Mouse (Mus musculus): ENCODE data around the gene Ptpn23. TPM values are rescaled to one million over a fixed set of nuclear protein-coding genes. Genes with fewer than 3 reads are reported as not detected.

Gene Ptpn23
- polyA plus RNA-seq, 1 experiment: 32.4 TPM

DNA sequence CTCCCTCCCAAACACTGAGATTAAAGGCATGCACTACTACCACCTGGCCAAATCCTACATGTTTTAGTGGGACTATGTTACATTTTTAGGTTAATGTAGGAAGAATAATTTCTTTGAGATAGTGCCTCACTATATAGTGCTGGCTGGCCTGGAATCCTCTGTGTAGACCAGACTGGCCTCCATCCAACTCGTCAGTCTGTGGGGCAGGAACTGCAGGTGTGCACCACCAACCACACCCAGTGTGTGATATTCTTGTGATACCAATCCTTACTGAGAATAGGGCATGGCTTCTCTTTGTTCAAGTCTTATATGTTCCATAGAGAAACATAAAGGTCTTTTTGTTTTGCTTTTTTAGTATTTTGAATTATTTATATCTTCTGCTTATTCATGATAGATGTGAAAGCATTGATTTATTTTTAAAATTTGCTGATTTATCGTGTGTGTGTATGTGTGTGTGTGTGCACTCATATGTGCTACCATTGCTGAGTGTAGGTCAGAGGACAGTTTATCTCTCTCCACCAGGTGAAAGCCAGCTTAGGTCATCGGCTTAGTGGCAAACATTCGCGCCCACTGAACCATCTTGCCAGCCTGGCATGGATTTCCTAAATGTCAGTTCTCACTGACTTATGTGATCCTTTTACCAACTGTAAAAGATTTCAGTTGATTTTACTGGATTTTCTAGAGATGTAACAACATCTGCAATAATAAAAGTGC lies 67.8 kb downstream of the Ptpn23 start:
- TF ChIP-seq USF1 (IDR thresholded peaks at IDR 0.05; ENCODE audit: low read depth) (no peak), MAX (IDR thresholded peaks at IDR 0.05) (no peak), MYOG (IDR thresholded peaks at IDR 0.05; ENCODE audit: control insufficient read depth, extremely low read depth, insufficient read length) (no peak), MYOD1 (IDR thresholded peaks at IDR 0.05; ENCODE audit: control insufficient read depth, insufficient read length, low read depth) (no peak), FOSL1 (IDR thresholded peaks at IDR 0.05; ENCODE audit: insufficient read depth, low read length, poor library complexity, severe bottlenecking) (no peak), CEBPB (IDR thresholded peaks at IDR 0.05; ENCODE audit: low read depth) (no peak), CTCF (IDR thresholded peaks at IDR 0.05; ENCODE audit: control insufficient read depth, insufficient read depth, insufficient read length) (no peak)

More for the DNA sequence above, 67.8 kb downstream of the Ptpn23 start:
- Histone ChIP-seq H3K4me3 (ENCODE audit: insufficient read depth, poor library complexity, severe bottlenecking) (no peak overlapping the region), H3K79me2 (ENCODE audit: control insufficient read depth, insufficient read depth) (peaks cover 94% of the 10 kb centered on the region), H3K27me3 (ENCODE audit: control insufficient read depth, insufficient read depth, insufficient read length) (no peaks in the 10 kb centered on the region), H3K79me3 (ENCODE audit: low read depth) (peaks cover 21% of the 10 kb centered on the region), H3K36me3 (ENCODE audit: control insufficient read depth, insufficient read depth) (no peaks in the 10 kb centered on the region), H3ac (ENCODE audit: control insufficient read depth, insufficient read length, low read depth) (no peak overlapping the region)

Other genes with a start within 250 kb of the Ptpn23 start
- gene Cspg5, start 164.4 kb downstream of the Ptpn23 start, polyA plus RNA-seq (2012; fragmentation: generic; extraction: Trizol): 0.12 TPM
- 26.0 TPM for gene Elp6, start 103.0 kb downstream of the Ptpn23 start, polyA plus RNA-seq (2012; fragmentation: generic; extraction: Trizol)
- gene Scap, start 74.9 kb downstream of the Ptpn23 start, polyA plus RNA-seq (2012; fragmentation: generic; extraction: Trizol): 57.4 TPM
- 0.02 TPM for gene Ngp, start 11.5 kb upstream of the Ptpn23 start, polyA plus RNA-seq (2012; fragmentation: generic; extraction: Trizol)
- gene Klhl18, start 68.5 kb upstream of the Ptpn23 start, polyA plus RNA-seq (2012; fragmentation: generic; extraction: Trizol): 10.6 TPM
- 0.09 TPM for gene Kif9, start 68.7 kb upstream of the Ptpn23 start, polyA plus RNA-seq (2012; fragmentation: generic; extraction: Trizol)
- 12.0 TPM for gene Setd2, start 124.4 kb upstream of the Ptpn23 start, polyA plus RNA-seq (2012; fragmentation: generic; extraction: Trizol)
- 87.7 TPM for gene Nradd, start 216.2 kb upstream of the Ptpn23 start, polyA plus RNA-seq (2012; fragmentation: generic; extraction: Trizol)
- 3.3 TPM for gene Nbeal2, start 245.9 kb upstream of the Ptpn23 start, polyA plus RNA-seq (2012; fragmentation: generic; extraction: Trizol)
- 86.7 TPM for gene Ccdc12, start 248.3 kb upstream of the Ptpn23 start, polyA plus RNA-seq (2012; fragmentation: generic; extraction: Trizol)